Mouse (Mus musculus) cerebellum, adult (tissue): ENCODE data around the gene Krt79.
A peak's percentile ranks its signal among the peaks of the same experiment; 100 is the strongest.

Experiments
- ATAC-seq: cut with Nextera tagmentation; 2 replicates; pipeline ENCODE4 v1.9.2; 2017; ENCODE audit warnings: mild to moderate bottlenecking, moderate library complexity, mixed read lengths; ENCODE audit not compliant: insufficient number of reproducible peaks, low FRiP score, low TSS enrichment

Gene Krt79

GRCm38 (mm10) chr15:101940274-101940829 lies at the start of gene Krt79:
Gene Krt79 (minus strand): TSS chr15:101940324.
- ATAC-seq = no peak

DNA sequence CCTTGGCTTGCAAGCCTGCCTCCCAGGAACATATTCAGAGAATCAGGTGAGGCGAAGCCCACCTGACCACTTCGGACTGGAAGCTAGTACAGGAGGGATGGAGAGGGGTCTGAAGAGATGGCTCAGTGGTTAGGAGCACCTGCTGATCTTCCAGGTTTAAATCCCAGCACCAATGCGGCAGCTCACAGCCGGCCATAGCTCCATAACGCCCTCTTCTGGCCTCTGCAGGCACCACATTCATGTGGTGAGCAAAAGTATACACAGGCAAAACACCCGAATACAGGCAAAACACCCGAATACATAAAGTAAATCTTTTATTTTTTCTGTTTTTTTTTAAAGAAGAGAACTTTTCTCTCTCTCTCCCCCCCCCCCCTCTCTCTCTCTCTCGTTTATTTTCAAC lies 48.6 kb upstream of the Krt79 start:
- no peak for ATAC-seq

GRCm38 (mm10) chr15:101988119-101988518 lies 48.0 kb upstream of the Krt79 start:
- ATAC-seq = 0 out of 2 replicates have a peak, but pooled peaks have one; percentile 59

DNA sequence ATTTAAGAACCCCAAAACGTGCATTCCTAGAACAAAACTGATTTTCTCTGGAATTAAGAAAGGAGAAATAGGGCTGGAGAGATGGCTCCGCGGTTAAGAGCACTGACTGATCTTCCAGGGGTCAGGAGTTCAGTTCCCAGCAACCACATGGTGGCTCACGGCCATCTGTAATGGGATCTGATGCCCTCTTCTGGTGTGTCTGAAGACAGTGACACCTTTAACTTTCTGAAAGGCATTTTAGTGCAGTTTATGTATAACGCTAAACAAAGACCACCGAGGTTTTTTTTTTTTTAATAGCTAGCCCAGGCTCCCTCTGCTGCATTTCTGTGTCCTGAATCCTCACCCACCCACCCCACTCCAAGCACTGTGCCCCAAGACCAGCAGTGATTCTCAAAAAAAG lies 44.6 kb upstream of the Krt79 start:
- ATAC-seq = no peak

DNA sequence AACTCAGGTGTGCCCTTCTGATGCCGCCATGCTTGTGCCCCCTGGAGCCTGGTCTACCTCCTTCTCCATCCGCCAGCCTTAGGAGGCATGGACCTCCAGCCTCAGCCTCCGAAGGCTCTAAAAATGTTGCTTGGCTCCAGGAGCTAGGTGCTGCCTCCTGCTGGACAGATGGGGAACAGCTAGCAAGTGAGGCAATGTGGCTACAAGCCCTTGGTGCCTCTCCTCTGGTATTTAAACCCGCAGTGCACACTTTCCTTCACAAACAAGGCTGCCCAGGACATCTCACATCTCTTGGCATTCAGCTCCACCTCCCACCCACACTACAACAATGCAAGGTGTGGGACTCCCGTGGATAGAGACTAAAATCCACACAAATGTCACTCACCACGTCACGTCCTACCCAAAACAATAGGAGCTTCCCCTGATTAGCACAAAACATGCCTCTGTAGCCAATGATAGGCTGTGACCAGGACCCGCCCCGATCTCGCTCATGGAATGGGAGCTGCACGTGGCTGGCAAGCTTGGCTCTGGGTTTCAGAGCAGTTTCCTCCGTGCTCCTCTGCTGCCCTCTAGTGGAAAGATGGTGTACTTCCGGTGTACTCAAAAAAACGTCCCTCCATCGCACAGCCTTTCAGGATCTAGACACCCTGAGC lies 44.0 kb upstream of the Krt79 start:
- peak; percentile 62 for ATAC-seq

DNA sequence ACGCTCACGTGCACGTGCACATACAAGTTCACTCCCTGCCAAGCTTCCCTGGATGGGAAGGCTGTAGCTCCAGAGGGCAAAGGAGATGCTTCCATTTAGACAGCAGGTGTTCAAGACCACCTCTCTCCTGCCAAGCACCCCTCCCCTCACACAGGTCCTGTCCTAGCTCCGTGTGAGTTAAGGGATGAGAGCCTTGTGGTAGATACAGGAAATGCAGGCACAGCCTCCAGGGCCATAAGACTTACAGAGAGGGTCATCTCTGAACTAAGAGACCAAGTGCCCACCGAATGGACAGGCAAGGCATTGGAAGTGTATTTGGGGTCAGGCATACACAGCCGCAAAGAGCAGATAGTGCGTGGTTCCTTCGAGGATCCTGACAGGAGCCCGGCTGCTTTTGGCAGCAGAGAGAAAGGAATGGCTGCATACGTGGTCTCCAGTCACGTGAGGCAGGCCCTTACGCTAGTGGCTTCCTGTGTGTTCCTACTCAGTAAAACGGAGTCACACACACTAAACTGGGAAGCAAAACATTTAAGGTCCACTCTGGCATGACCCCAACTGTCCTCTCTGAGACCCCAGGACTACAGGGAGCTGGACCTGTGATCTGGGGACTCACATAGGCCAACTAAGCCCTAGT lies 43.3 kb upstream of the Krt79 start:
- ATAC-seq = no peak

DNA sequence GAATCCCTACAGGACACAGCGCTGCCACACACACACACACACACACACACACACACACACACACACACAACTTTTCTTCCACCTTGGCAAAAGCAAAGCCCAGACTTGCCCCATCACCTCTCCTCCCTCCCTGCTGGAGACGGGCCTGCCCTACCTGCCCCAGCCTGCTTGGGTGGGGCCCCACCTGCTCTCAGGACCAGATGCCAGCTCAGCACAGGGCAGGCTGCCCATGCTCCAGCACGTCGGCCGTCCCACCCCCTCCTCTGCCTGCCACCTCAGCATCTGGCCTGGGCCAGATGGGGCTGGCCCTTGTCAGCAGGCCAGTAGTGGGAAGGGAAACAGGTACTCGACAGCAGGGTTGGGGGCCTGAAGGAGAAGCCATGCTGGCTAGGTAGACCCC lies 40.7 kb upstream of the Krt79 start:
- no peak for ATAC-seq

DNA sequence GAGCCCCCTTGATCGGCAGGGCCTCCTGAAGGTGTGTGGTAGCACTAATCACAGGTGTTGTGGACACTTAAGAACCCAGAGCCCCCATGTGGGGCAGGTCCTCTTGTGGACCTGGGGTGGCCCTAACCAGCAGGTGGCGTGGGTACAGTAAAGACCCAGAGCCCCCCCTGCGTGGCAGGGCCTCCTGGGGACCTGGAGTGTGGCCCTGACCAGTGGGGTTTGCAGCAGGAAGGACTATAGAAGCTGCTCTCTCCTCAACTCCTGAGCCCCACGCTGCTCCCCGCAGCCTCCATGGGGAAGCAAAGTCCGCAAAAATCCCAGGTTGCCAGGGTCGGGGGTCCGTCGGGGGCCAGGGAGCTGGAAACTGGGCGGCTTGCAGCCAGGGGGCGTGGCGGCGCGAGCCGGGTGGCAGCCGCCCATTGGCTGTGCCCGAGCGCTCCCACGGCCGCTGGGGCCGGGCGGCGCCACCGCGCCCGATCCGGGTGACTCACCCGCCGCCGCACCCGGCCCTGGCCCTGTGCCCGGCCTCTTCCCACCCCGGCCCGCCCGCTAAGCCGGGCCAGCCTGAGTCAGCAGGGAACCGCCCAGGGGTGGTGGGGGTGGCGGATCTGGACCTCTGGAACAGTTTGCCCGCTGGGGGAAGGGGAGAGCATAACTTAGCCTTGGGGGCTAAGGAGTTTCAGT lies 37.1 kb upstream of the Krt79 start:
- no peak for ATAC-seq

DNA sequence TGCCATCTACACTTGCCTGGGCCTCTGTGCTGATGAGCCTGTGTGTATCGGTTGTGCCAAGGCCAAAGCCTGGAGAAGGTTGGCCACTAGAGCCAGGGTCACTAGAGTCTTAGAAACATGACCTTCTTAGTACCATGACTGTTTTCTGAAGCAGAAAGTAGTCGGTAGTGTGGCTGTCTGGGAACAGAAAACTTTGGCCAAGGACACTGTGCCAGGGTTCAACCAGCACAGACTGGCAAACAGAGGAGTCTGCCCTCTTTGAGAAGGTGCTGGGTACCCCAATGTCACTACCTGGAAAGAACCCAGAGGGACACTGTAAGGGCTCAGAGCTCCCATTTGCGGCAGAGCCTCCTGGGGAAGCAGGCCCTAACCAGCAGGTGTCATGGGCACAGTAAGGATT lies 36.5 kb upstream of the Krt79 start:
- ATAC-seq = no peak

GRCm38 (mm10) chr15:101976023-101976422 lies 35.9 kb upstream of the Krt79 start:
- no peak for ATAC-seq

- no peak for ATAC-seq
Measured at GRCm38 (mm10) chr15:101974083-101974845, 34.1 kb upstream of the Krt79 start.

DNA sequence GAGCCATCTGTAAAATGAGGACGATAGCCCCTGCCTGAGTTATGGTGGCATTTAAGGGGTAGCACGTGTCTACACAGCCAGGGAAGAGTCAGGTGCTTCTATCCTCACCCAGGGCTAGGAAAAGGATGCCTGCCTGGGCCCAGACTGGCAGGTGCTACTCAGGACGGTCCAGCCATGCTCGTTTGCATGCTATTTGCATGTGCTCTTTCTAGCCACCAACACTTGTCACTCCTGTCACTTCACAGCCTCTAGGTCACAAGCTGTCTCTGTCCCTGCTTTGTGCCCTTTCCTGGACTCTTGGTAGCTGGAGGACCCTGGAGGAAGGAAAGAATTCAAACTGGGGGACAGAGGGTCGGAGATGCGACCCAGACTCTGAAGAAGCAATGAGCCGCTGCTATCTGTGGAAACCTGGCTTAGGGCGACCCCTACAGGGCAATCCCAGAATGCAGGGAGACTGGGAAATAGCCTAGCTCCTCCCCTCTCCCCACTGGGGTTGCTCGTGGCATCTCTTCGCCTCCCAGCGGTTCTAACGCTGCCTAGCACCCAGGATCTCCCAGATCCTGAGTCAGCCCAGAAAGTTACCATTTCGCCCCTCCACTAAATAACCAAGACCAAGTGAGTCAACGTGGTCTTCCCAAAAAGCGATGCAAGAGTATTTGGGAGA lies 33.4 kb upstream of the Krt79 start:
- ATAC-seq = no peak; the same call in 1 of the 2 replicates

- ATAC-seq = no peak
Measured at GRCm38 (mm10) chr15:101970536-101970935, 30.4 kb upstream of the Krt79 start.

DNA sequence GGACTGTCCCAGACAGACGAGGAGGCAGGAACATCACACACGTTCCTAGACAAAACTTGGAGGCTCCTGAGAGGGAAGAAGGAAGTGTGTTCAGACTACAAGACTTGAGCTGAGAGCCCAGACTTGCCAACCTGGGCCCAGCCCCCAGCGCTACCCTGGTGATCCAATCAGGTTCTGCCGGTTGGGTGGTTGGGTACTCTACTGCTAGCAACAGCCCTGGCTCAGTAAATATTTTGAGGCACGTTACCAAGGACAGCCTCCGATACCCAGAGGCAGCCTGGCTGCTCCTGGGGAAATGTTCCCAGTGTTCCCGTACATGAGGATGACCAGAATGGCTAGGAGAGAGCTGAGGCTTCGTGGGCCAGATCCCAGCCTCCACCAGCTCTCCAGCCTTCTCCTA lies 26.7 kb upstream of the Krt79 start:
- no peak for ATAC-seq

DNA sequence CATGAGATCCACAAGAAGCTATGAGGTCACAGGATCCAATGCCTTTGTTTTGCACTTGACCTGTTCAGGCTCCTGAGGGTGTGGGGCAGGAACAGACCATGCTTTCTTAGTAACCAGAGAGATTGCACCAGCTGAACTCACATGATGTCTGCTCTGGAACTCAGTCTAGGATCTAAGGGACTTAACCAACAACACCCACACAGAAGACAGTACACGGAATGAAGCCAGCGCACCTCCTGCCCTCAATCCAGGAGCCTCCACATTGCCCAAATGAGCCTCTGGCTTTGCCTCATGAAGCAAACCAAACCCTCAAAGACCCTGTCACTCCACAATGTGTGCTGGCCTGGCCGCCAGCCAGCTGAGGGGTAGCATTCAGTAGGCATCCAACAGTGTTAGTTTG lies 18.8 kb upstream of the Krt79 start:
- ATAC-seq = no peak

- ATAC-seq = no peak
Measured at GRCm38 (mm10) chr15:101954187-101954586, 14.1 kb upstream of the Krt79 start, which contains the start of gene Krt78. Gene Krt78 (minus strand): TSS chr15:101954287.

- ATAC-seq = no peak
Measured at GRCm38 (mm10) chr15:101952733-101953474, 12.8 kb upstream of the Krt79 start.

GRCm38 (mm10) chr15:101945430-101945829 lies 5.3 kb upstream of the Krt79 start:
- ATAC-seq = no peak

DNA sequence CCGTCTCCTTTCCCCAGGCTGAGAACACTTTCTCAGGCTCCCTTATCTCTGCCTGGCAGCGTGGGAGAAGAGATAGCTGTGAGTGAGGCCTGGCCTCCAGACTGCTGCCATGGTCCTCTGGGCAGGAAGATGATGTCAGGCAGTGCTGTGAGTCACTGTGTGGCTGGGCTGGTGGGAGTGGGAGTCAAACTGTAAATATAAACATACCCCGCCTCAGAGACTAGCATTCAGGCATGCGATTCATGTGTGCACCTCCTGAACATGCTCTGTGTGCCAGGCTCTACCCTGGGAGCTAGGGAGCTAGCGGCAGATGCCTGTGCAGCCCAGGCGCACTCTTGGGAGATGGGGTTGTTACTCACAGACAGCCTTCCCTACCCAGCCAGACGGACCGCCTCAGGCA lies 1.8 kb upstream of the Krt79 start:
- no peak for ATAC-seq
